Mouse (Mus musculus): ENCODE results near the gene BC051019.

DNA sequence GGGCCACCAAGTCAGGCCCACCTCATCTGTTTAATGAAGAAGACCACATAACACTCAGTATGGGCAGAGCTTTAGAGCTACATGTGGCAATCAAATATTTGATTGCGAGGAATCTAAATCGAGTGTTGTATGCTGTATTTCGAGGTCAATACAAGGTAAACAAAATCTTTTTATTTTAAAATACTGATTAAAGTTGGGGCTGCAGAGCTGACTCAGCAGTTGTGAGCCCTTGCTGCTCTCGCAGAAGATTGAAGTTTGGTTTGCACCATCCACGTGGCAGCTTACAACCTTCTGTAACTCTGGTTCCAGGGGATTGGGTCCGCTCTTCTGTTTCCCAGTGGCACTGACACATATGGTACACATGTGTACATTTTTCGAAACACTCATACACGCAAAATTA, 30.4 kb upstream of the BC051019 start:
- TF ChIP-seq CTCF (IDR thresholded peaks at IDR 0.05; ENCODE audit: low read depth), result no peak
- no peak for TF ChIP-seq EP300 (IDR thresholded peaks at IDR 0.05; ENCODE audit: low read depth)
